Mouse (Mus musculus): ENCODE data around the gene Cpd. TPM values are rescaled to one million over a fixed set of nuclear protein-coding genes. Genes with fewer than 3 reads are reported as not detected.

Cpd gene
- polyA plus RNA-seq, 1 experiment from 2014 or later: 4.7 TPM

DNA sequence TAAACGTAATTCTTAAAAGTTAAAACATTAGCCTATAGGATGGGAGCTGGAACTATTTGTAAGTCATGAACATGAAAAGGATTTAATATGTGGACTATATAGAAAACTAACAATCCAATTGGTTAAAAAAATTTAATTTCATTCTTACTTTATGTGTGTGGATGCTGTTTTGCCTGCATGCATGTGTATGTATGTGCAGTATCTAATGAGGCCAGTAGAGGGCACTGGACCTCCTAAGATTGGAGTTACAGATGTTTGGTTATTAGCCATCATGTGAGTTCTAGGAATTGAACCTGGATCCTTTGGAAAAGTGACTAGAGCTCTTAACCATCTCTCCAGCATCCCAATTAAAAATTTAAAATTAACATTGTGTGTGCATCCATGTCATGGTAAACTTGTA lies 57.6 kb downstream of the Cpd start:
- no peak for ATAC-seq (ENCODE audit: insufficient read depth)

GRCm38 (mm10) chr11:76775533-76775932 lies 71.3 kb downstream of the Cpd start:
- H3K4me1 ChIP-seq (replicated peaks): no peaks in the 10 kb centered on the region
- ATAC-seq (ENCODE audit: insufficient read depth): no peak
- H3K9ac ChIP-seq: no peak overlapping the region
- H3K36me3 ChIP-seq (replicated peaks): peaks cover 10% of the 10 kb centered on the region
- no peak overlapping the region for H3K4me2 ChIP-seq
- 72% methylated on average over 8 of the region's 8 CpGs for WGBS (ENCODE audit: insufficient replicate concordance)
- no peak overlapping the region for H3K4me3 ChIP-seq (replicated peaks)
- no peaks in the 10 kb centered on the region for H3K27me3 ChIP-seq
- no peaks in the 10 kb centered on the region for H3K9me3 ChIP-seq (replicated peaks)
- no peak overlapping the region for H3K27ac ChIP-seq (replicated peaks)

More for the DNA sequence above, 57.6 kb downstream of the Cpd start:
- 87% methylated on average over 1 of the region's 1 CpGs for WGBS (ENCODE audit: insufficient replicate concordance)
- Histone ChIP-seq H3K9ac (no peak overlapping the region), H3K27ac (replicated peaks) (no peak overlapping the region), H3K27me3 (no peaks in the 10 kb centered on the region), H3K4me3 (replicated peaks) (no peak overlapping the region), H3K9me3 (replicated peaks) (no peaks in the 10 kb centered on the region), H3K4me1 (replicated peaks) (no peaks in the 10 kb centered on the region), H3K36me3 (replicated peaks) (peaks cover 64% of the 10 kb centered on the region), H3K4me2 (no peak overlapping the region)

DNA sequence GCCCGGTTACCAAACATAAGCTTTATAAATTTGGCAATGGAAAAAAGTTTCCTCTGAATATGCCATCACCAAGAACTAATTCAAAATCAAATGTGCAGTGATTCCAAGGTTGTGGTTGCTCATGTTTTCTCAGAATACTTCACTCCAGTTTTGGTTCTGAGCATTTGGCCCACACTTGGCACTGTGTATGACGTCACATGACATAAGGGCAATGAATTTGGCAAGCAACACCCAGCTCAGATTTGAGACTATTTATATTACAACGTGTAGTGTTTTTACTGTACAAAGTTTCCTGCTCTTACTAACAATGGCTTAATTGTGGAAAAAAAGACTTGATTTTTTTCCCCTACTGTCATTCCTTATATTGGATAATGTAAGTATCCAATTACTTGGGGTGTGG lies 73.0 kb downstream of the Cpd start:
- Histone ChIP-seq H3K4me3 (replicated peaks) (no peak overlapping the region), H3K27me3 (no peaks in the 10 kb centered on the region), H3K36me3 (replicated peaks) (no peaks in the 10 kb centered on the region), H3K9ac (no peak overlapping the region), H3K4me2 (no peak overlapping the region), H3K4me1 (replicated peaks) (no peaks in the 10 kb centered on the region), H3K9me3 (replicated peaks) (no peaks in the 10 kb centered on the region), H3K27ac (replicated peaks) (no peak overlapping the region)
- WGBS (ENCODE audit: insufficient replicate concordance): 71% methylated on average over 3 of the region's 3 CpGs
- no peak for ATAC-seq (ENCODE audit: insufficient read depth)

GRCm38 (mm10) chr11:76770566-76770965 lies 76.3 kb downstream of the Cpd start:
- H3K27me3 ChIP-seq: no peaks in the 10 kb centered on the region; the same call in 1 of the 2 replicates
- WGBS (ENCODE audit: insufficient replicate concordance): 63% methylated on average over 5 of the region's 5 CpGs
- H3K4me1 ChIP-seq (replicated peaks): no peaks in the 10 kb centered on the region
- no peak overlapping the region for H3K4me3 ChIP-seq (replicated peaks)
- no peaks in the 10 kb centered on the region for H3K36me3 ChIP-seq (replicated peaks)
- H3K27ac ChIP-seq (replicated peaks): no peak overlapping the region
- H3K9me3 ChIP-seq (replicated peaks): no peaks in the 10 kb centered on the region
- ATAC-seq (ENCODE audit: insufficient read depth): no peak
- no peak overlapping the region for H3K9ac ChIP-seq
- H3K4me2 ChIP-seq: no peak overlapping the region

- Histone ChIP-seq H3K9me3 (replicated peaks) (no peaks in the 10 kb centered on the region), H3K36me3 (replicated peaks) (peaks cover 19% of the 10 kb centered on the region), H3K9ac (no peak overlapping the region; the same call in 1 of the 2 replicates), H3K4me3 (replicated peaks) (peak overlapping the region; percentile 80), H3K27me3 (peaks cover 2% of the 10 kb centered on the region), H3K4me2 (peak overlapping the region; percentile 55), H3K4me1 (replicated peaks) (peaks cover 7% of the 10 kb centered on the region), H3K27ac (replicated peaks) (no peak overlapping the region)
- 0 out of 2 replicates have a peak, but pooled peaks have one; percentile 3 for ATAC-seq (ENCODE audit: insufficient read depth)
- WGBS (ENCODE audit: insufficient replicate concordance): 7% methylated on average over 4 of the region's 4 CpGs
Observed at GRCm38 (mm10) chr11:76763741-76764122, 83.1 kb downstream of the Cpd start.

GRCm38 (mm10) chr11:76763053-76763740 lies 83.6 kb downstream of the Cpd start, which contains the start of gene Gosr1:
Gene Gosr1, minus strand, starts transcription at chr11:76763579.
- Histone ChIP-seq H3K9me3 (replicated peaks) (no peaks in the 10 kb centered on the region), H3K36me3 (replicated peaks) (peaks cover 22% of the 10 kb centered on the region), H3K4me2 (peak within 1 kb of the TSS; percentile 76), H3K9ac (peak within 1 kb of the TSS; percentile 83), H3K27ac (replicated peaks) (peak within 1 kb of the TSS; percentile 76), H3K4me3 (replicated peaks) (peak within 1 kb of the TSS; percentile 80), H3K27me3 (peaks cover 2% of the 10 kb centered on the region), H3K4me1 (replicated peaks) (peaks cover 7% of the 10 kb centered on the region)
- ATAC-seq (ENCODE audit: insufficient read depth): peak; percentile 97
- under 1% methylated on average over 28 of the region's 28 CpGs for WGBS (ENCODE audit: insufficient replicate concordance)

- no peak overlapping the region for H3K27ac ChIP-seq (replicated peaks)
- no peaks in the 10 kb centered on the region for H3K27me3 ChIP-seq
- no peak overlapping the region for H3K4me2 ChIP-seq
- no peak for ATAC-seq (ENCODE audit: insufficient read depth)
- H3K4me3 ChIP-seq (replicated peaks): no peak overlapping the region
- no peaks in the 10 kb centered on the region for H3K9me3 ChIP-seq (replicated peaks)
- WGBS (ENCODE audit: insufficient replicate concordance): 85% methylated on average over 3 of the region's 3 CpGs
- H3K9ac ChIP-seq: no peak overlapping the region
- H3K36me3 ChIP-seq (replicated peaks): peaks cover 81% of the 10 kb centered on the region
- H3K4me1 ChIP-seq (replicated peaks): no peaks in the 10 kb centered on the region
Observed at GRCm38 (mm10) chr11:76752276-76752675, 94.5 kb downstream of the Cpd start.

- H3K27ac ChIP-seq (replicated peaks): no peak overlapping the region
- ATAC-seq (ENCODE audit: insufficient read depth): no peak
- peaks cover 84% of the 10 kb centered on the region for H3K36me3 ChIP-seq (replicated peaks)
- no peaks in the 10 kb centered on the region for H3K9me3 ChIP-seq (replicated peaks)
- H3K4me1 ChIP-seq (replicated peaks): no peaks in the 10 kb centered on the region
- no peak overlapping the region for H3K4me2 ChIP-seq
- H3K27me3 ChIP-seq: no peaks in the 10 kb centered on the region
- no peak overlapping the region for H3K9ac ChIP-seq
- WGBS (ENCODE audit: insufficient replicate concordance): 80% methylated on average over 9 of the region's 9 CpGs
- H3K4me3 ChIP-seq (replicated peaks): no peak overlapping the region
Observed at GRCm38 (mm10) chr11:76748819-76749218, 98.0 kb downstream of the Cpd start.

GRCm38 (mm10) chr11:76745921-76746320 lies 100.9 kb downstream of the Cpd start:
- Histone ChIP-seq H3K9me3 (replicated peaks) (no peaks in the 10 kb centered on the region), H3K9ac (no peak overlapping the region), H3K4me3 (replicated peaks) (no peak overlapping the region), H3K4me1 (replicated peaks) (no peaks in the 10 kb centered on the region), H3K27ac (replicated peaks) (no peak overlapping the region), H3K4me2 (no peak overlapping the region), H3K27me3 (no peaks in the 10 kb centered on the region), H3K36me3 (replicated peaks) (peaks cover 79% of the 10 kb centered on the region)
- no peak for ATAC-seq (ENCODE audit: insufficient read depth)
- 73% methylated on average over 1 of the region's 1 CpGs for WGBS (ENCODE audit: insufficient replicate concordance)

GRCm38 (mm10) chr11:76744550-76744949 lies 102.3 kb downstream of the Cpd start:
- H3K27me3 ChIP-seq: no peaks in the 10 kb centered on the region
- no peaks in the 10 kb centered on the region for H3K9me3 ChIP-seq (replicated peaks)
- H3K4me2 ChIP-seq: no peak overlapping the region
- ATAC-seq (ENCODE audit: insufficient read depth): no peak
- WGBS (ENCODE audit: insufficient replicate concordance): 72% methylated on average over 7 of the region's 7 CpGs
- peaks cover 69% of the 10 kb centered on the region for H3K36me3 ChIP-seq (replicated peaks)
- no peak overlapping the region for H3K27ac ChIP-seq (replicated peaks)
- no peak overlapping the region for H3K9ac ChIP-seq
- H3K4me3 ChIP-seq (replicated peaks): no peak overlapping the region
- H3K4me1 ChIP-seq (replicated peaks): no peaks in the 10 kb centered on the region

- Histone ChIP-seq H3K4me3 (replicated peaks) (no peak overlapping the region), H3K4me1 (replicated peaks) (no peaks in the 10 kb centered on the region), H3K36me3 (replicated peaks) (peaks cover 55% of the 10 kb centered on the region), H3K9me3 (replicated peaks) (no peaks in the 10 kb centered on the region), H3K27ac (replicated peaks) (no peak overlapping the region), H3K4me2 (no peak overlapping the region), H3K27me3 (no peaks in the 10 kb centered on the region), H3K9ac (no peak overlapping the region)
- 88% methylated on average over 7 of the region's 7 CpGs for WGBS (ENCODE audit: insufficient replicate concordance)
- no peak for ATAC-seq (ENCODE audit: insufficient read depth)
Observed at GRCm38 (mm10) chr11:76742511-76742910, 104.3 kb downstream of the Cpd start.

DNA sequence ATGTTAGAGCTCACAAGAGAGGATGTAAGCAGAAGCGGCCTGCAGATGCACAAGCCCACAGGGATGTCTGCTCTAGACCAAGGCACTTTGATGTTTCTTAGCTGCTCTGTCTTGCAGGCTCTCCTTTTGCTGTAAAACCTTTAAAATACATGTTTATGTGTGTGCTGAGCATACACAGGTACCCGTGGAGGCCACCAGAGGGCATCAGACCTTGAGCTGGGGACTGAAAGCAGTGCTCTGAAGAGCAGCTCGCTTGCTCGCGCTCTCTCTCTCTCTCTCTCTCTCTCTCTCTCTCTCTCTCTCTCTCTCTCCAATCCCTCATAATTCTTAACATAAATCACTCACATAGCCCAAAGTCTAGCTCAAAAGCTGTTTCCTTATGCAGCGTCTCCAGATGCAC lies 107.7 kb downstream of the Cpd start:
- 62% methylated on average over 6 of the region's 6 CpGs for WGBS (ENCODE audit: insufficient replicate concordance)
- H3K9ac ChIP-seq: no peak overlapping the region
- H3K9me3 ChIP-seq (replicated peaks): no peaks in the 10 kb centered on the region
- no peak overlapping the region for H3K27ac ChIP-seq (replicated peaks)
- H3K4me2 ChIP-seq: no peak overlapping the region
- H3K27me3 ChIP-seq: no peaks in the 10 kb centered on the region
- peaks cover 44% of the 10 kb centered on the region for H3K36me3 ChIP-seq (replicated peaks)
- ATAC-seq (ENCODE audit: insufficient read depth): no peak
- H3K4me1 ChIP-seq (replicated peaks): no peaks in the 10 kb centered on the region
- no peak overlapping the region for H3K4me3 ChIP-seq (replicated peaks)

Data from liver, embryonic 15.5 days (tissue).